Mouse (Mus musculus): ENCODE data around the gene Trak1. TPM values are rescaled to one million over a fixed set of nuclear protein-coding genes. Genes with fewer than 3 reads are reported as not detected.

Gene Trak1
- total RNA-seq, 2 experiments from 2014 or later, result 288 to 301 TPM

- no peak for DNase-seq
Observed at GRCm38 (mm10) chr9:121298065-121298398, 730 bp downstream of the Trak1 start.

- peak; percentile 75 for DNase-seq
Observed at GRCm38 (mm10) chr9:121298411-121299091, 1.2 kb downstream of the Trak1 start.

DNA sequence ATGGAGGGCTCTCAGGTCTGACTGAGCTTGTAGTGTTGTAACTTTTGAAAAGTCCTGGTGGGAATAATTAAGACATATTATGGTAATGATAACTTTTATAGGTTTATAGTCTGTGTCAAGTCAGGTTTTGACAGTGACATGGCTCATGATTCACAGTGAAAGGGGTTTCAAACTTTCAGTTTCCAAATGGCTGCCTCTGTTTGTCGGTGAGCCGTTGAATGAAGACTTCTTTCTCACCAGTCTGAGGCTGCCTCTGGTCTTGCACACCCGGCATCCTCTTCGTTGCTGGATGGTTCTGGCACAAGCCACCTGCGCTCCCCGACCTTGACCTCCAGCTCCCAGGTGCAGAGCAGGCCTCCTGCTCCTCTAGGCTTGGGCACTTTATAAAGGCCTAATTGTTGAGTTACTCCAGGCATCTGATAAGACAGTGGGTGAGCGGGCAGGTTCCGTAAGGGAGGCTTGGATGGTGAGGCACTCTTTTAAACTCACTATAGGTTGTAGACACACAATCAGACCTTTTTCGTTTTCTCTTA is 2.0 kb downstream of the Trak1 start:
- DNase-seq, result peak; percentile 13

- DNase-seq, result peak; percentile 6
Observed at GRCm38 (mm10) chr9:121299976-121300570, 2.8 kb downstream of the Trak1 start.

DNA sequence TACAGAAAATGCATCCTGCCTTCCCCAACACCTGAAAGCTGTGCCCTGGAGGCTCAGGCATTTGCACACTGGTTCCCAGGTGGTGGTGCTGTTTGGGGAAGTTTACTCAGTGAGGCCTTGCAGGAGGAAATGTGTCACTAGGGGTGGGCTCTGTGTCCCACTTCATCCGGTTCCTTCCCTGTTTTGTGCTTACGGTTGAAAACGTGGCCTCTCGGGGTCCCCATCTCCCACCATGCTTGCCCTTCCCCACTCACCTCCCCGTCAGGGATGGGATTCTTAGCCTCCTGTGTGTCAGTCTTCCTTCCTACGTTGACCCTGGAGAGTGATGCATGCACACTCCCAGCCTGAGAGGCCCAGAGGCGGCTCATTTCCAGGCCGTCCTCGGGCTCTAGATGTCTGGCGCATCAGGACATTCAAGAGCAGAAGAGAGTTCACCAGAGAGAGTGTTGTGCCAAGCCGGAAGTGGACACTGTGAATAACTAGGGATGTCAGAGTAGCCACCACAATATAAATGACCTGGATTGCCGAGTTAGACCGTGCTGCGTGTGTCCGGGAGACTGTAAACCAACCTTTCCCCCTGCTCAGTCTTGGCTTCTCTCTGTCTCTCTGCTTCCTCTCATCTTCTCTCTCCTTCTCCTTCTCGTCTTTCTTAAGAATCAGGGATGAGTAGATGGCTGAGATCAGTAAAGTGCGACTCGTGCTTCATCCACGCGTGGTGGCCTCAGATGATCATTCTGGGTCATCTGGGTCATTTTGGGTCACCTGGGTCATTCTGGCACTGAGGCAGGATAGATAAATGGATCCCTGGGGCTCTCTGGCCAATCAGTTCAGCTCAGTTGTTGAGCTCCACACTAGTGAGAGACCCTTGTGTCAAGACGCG is 4.0 kb downstream of the Trak1 start:
- DNase-seq, result peak; percentile 35

DNA sequence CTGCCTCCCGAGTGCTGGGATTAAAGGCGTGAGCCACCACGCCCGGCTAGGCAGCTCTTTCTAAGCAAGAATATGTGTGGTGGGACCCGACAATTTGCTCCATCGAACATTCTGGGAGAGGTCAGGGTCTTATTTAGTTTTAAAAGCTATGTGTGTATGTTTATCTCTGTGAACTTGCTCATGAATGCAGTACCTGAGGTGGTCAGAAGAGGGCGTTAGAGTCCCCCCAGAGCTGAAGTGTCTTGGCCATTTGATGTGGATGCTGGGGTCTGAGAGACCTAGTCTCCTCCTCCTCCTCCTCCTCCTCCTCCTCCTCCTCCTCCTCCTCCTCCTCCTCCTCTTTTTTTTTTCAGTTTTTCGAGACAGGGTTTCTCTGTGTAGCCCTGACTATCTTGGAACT is 5.2 kb downstream of the Trak1 start:
- DNase-seq, result peak; percentile 62

DNA sequence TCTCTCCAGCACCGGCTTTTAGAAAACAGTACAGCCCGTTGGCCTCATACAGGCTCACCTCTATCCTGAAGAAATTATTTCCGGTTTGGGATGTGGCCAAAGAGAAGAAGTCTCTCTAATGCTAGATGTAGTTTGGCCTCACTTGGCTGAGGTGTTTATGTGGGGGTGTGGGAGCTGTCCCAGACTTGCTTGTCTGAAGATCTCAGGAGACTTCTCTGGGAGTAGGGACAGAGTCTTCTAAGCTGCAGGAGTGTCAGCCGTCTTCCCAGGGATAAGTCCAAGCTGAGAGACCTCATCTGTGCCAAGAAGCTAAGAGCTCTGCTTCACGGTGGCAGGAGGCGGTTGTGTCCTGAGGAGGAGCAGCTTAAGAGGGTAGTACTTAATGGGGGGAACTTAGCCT is 5.8 kb downstream of the Trak1 start:
- peak; percentile 23 for DNase-seq

GRCm38 (mm10) chr9:121303748-121304147 is 6.4 kb downstream of the Trak1 start:
- peak; percentile 8 for DNase-seq

- peak; percentile 10 for DNase-seq
Observed at GRCm38 (mm10) chr9:121304520-121304919, 7.2 kb downstream of the Trak1 start.

DNA sequence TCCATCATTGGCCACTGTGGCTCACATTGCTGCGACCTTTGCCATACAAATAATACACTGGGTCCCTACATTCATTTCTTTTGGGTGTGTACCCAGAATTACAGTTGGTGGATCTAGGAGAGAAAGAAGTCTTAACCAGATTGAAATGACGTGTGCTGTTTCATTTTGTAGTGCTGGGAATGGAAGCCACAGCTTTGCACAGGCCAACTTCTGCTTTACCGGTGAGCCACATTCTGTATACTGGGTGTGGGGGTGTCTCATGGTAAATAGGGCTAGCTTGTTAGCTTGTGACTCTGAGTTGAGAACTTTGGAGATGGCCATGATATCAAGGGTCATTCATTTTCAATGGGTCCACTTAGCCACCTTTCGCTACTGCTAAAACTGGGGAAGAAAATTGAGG is 8.2 kb downstream of the Trak1 start:
- peak; percentile 3 for DNase-seq

- peak; percentile 4 for DNase-seq
Observed at GRCm38 (mm10) chr9:121309287-121309686, 12.0 kb downstream of the Trak1 start.

GRCm38 (mm10) chr9:121310501-121310900 is 13.2 kb downstream of the Trak1 start:
- no peak for DNase-seq

DNA sequence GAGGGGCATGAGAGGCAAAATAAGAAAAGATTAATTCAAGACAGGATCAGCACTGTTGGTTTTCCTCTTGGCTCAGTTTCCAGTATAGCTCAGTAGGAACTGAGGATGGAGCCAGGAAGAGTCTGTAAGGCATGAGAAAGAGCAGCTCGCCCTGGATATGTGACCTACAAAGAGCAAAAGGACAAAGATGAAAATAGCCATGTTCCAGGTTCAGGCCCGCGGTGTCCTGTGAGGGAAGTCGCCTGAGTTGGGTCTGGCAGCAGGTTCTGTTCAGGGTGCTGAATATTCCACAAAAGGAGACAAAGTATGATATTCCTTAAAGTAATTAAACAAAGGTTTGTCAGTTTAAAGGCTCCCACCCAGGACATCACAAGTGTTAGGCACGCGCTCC is 14.5 kb downstream of the Trak1 start:
- DNase-seq, result peak; percentile 25

GRCm38 (mm10) chr9:121312237-121312891 is 15.1 kb downstream of the Trak1 start:
- peak; percentile 27 for DNase-seq

- DNase-seq, result peak; percentile 94
Observed at GRCm38 (mm10) chr9:121313656-121314374, 16.5 kb downstream of the Trak1 start.

DNA sequence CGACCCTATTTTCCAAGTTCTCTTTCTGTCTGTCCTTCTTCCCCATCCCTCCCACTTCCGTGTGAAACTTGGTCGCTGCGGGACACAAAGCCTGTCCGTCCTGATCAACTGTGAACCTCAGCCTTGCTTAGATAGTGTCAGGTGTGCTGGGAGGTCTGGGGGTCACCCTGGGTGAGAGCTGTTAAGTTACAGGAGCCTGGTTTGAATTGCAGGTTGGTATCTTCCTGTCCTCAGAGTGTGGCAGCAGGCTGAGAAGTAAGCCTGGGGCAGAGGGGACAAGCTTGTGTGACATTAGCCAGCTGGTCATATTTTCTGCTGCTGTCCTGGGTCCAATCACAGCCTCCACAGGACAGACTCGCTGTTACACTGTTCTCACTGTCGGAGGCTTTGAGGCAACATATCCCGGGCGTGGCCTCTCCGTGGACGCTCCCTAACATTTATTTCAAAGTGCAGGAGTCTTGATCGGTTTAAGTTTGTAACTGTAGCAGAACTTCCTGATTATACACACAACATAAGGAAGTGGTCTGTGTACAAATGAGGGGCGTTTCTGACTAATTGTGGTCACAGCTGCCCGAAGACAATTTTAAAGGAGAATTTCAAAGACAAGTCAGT is 17.3 kb downstream of the Trak1 start:
- peak; percentile 71 for DNase-seq

DNA sequence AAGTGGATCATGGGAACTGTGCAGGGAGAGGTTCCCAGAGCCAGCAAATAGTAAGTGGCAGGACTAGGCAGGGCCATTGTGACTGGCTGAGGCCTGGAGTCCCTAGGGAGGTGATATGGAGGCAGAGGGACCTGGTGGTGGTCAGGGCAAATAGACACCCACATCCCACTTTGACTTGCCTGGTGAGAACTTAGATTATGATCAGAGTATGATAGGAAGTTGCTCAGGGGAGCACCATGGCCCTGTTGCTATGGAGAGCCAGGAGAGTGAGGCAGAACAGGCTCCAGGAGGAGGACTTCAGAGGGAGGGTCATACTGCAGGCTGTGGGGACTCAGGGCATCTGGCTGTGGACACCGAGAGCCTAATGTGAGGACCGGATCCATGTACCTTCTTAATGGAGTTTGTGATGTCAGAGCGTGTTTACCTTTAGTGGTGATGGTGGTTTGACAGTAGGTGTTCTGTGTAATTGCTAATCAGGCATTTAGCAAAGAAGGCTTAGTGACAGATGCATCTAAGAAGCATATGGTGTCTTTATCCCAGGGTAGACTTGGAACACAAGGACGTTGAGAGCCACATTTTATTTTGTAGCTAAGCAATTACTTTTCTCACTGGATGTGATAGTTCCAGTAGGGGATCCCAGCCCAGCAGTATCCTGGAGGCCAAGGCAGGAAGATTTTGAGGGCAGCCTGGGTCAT is 18.7 kb downstream of the Trak1 start:
- no peak for DNase-seq

GRCm38 (mm10) chr9:121316621-121317405 is 19.5 kb downstream of the Trak1 start:
- DNase-seq, result peak; percentile 68

- DNase-seq, result no peak
Observed at GRCm38 (mm10) chr9:121319323-121319966, 22.1 kb downstream of the Trak1 start.
